Mouse (Mus musculus): ENCODE results near the gene Marc1.

Marc1 gene

GRCm38 (mm10) chr1:184771202-184771890 is 39.8 kb downstream of the Marc1 start:
- DNase-seq (ENCODE audit: extremely low spot score, low spot score) = peak; percentile 90

- no peak for DNase-seq (ENCODE audit: extremely low spot score, low spot score)
Measured at GRCm38 (mm10) chr1:184763866-184764265, 47.2 kb downstream of the Marc1 start.

GRCm38 (mm10) chr1:184762941-184763340 is 48.2 kb downstream of the Marc1 start:
- no peak for DNase-seq (ENCODE audit: extremely low spot score, low spot score)

- no peak for DNase-seq (ENCODE audit: extremely low spot score, low spot score)
Measured at GRCm38 (mm10) chr1:184761988-184762387, 49.1 kb downstream of the Marc1 start.

- no peak for DNase-seq (ENCODE audit: extremely low spot score, low spot score)
Measured at GRCm38 (mm10) chr1:184752671-184753070, 58.4 kb downstream of the Marc1 start.

- no peak for DNase-seq (ENCODE audit: extremely low spot score, low spot score)
Measured at GRCm38 (mm10) chr1:184750114-184750664, 60.9 kb downstream of the Marc1 start.

GRCm38 (mm10) chr1:184748692-184749152 is 62.4 kb downstream of the Marc1 start:
- no peak for DNase-seq (ENCODE audit: extremely low spot score, low spot score)

GRCm38 (mm10) chr1:184737876-184738479 is 73.1 kb downstream of the Marc1 start:
- peak; percentile 63 for DNase-seq (ENCODE audit: extremely low spot score, low spot score)

GRCm38 (mm10) chr1:184737228-184737627 is 73.9 kb downstream of the Marc1 start:
- DNase-seq (ENCODE audit: extremely low spot score, low spot score) = no peak
